Mouse (Mus musculus): ENCODE results near the gene Pxk.
"Not testable (repeated sequence)": the region's sequence is repeated elsewhere in the genome, so short reads cannot be mapped to it uniquely, and the experiment has no call there.

Pxk gene

GRCm38 (mm10) chr14:8145594-8146558 lies 47.9 kb downstream of the Pxk start:
- in situ Hi-C loops (cut with MseI, MboI): loop anchor here in 1 of 2 experiments (5.0 kb wide), 1 partner anchor 54 kb away; no protein-coding TSS in a partner anchor

- in situ Hi-C loops (cut with MseI, MboI): loop anchor here in 1 of 2 experiments (5.0 kb wide), 1 partner anchor 54 kb away; no protein-coding TSS in a partner anchor
Measured at GRCm38 (mm10) chr14:8146611-8147223, 48.7 kb downstream of the Pxk start.

- in situ Hi-C loops (cut with MseI, MboI): loop anchor here in 1 of 2 experiments (5.0 kb wide), 1 partner anchor 57 kb away; no protein-coding TSS in a partner anchor
Measured at GRCm38 (mm10) chr14:8148842-8149241, 50.8 kb downstream of the Pxk start.

GRCm38 (mm10) chr14:8151757-8152156 lies 53.7 kb downstream of the Pxk start:
- in situ Hi-C loops (cut with MseI, MboI): loop anchor here in 1 of 2 experiments (10.0 kb wide), 1 partner anchor 57 kb away; the partner anchor contains the start of gene Pxk

- in situ Hi-C loops (cut with MseI, MboI): loop anchor here in 1 of 2 experiments (10.0 kb wide), 1 partner anchor 59 kb away; the partner anchor contains the start of gene Pxk
Measured at GRCm38 (mm10) chr14:8154072-8154471, 56.1 kb downstream of the Pxk start.

GRCm38 (mm10) chr14:8156947-8157346 lies 58.9 kb downstream of the Pxk start:
- in situ Hi-C loops (cut with MseI, MboI): loop anchor here in 1 of 2 experiments (10.0 kb wide), 1 partner anchor 62 kb away; the partner anchor contains the start of gene Pxk

- in situ Hi-C loops (cut with MseI, MboI): loop anchor here in 1 of 2 experiments (10.0 kb wide), 1 partner anchor 64 kb away; the partner anchor contains the start of gene Pxk
Measured at GRCm38 (mm10) chr14:8158721-8159120, 60.7 kb downstream of the Pxk start.

- in situ Hi-C loops (cut with MseI, MboI): loop anchor here in 1 of 2 experiments (10.0 kb wide), 1 partner anchor 64 kb away; the partner anchor contains the start of gene Pxk
Measured at GRCm38 (mm10) chr14:8159141-8159540, 61.1 kb downstream of the Pxk start.

- in situ Hi-C loops (cut with MseI, MboI): loop anchor here in 1 of 2 experiments (10.0 kb wide), 1 partner anchor 197 kb away; no protein-coding TSS in a partner anchor
Measured at GRCm38 (mm10) chr14:8161777-8162176, 63.8 kb downstream of the Pxk start.

- in situ Hi-C loops (cut with MseI, MboI): loop anchor here in 1 of 2 experiments (10.0 kb wide), 1 partner anchor 200 kb away; no protein-coding TSS in a partner anchor
Measured at GRCm38 (mm10) chr14:8164463-8164862, 66.5 kb downstream of the Pxk start.

- in situ Hi-C loops (cut with MseI, MboI): no loop called here
Measured at GRCm38 (mm10) chr14:8172507-8173410, 74.7 kb downstream of the Pxk start, which contains the start of gene Pdhb. Gene Pdhb (minus strand): TSS chr14:8173025.

- in situ Hi-C loops (cut with MseI, MboI): not testable (repeated sequence)
Measured at GRCm38 (mm10) chr14:8173542-8174250, 75.7 kb downstream of the Pxk start.

- in situ Hi-C loops (cut with MseI, MboI): no loop called here
Measured at GRCm38 (mm10) chr14:8174634-8175033, 76.6 kb downstream of the Pxk start.

GRCm38 (mm10) chr14:8176251-8176650 lies 78.2 kb downstream of the Pxk start:
- in situ Hi-C loops (cut with MseI, MboI): no loop called here

- in situ Hi-C loops (cut with MseI, MboI): no loop called here
Measured at GRCm38 (mm10) chr14:8180371-8181035, 82.5 kb downstream of the Pxk start.

- in situ Hi-C loops (cut with MseI, MboI): no loop called here
Measured at GRCm38 (mm10) chr14:8183330-8183729, 85.3 kb downstream of the Pxk start.

- in situ Hi-C loops (cut with MseI, MboI): no loop called here
Measured at GRCm38 (mm10) chr14:8186278-8187045, 88.5 kb downstream of the Pxk start.

GRCm38 (mm10) chr14:8190556-8190955 lies 92.5 kb downstream of the Pxk start:
- in situ Hi-C loops (cut with MseI, MboI): no loop called here

Data from mouse trophoblast stem cell (cell line).